Mouse (Mus musculus): ENCODE measurements around the gene Pdxdc1.
A peak's percentile ranks its signal among the peaks of the same experiment; 100 is the strongest.

- TF ChIP-seq CTCF (conservative IDR thresholded peaks at IDR 0.05; ENCODE audit: low read length), result peak; percentile 20
- TF ChIP-seq POU5F1 (IDR thresholded peaks at IDR 0.05; ENCODE audit: borderline replicate concordance, low read length), result no peak
- no peak for TF ChIP-seq NANOG (IDR thresholded peaks at IDR 0.05; ENCODE audit: borderline replicate concordance, low read length)
Observed at GRCm38 (mm10) chr16:13804666-13805065, 98.3 kb downstream of the Pdxdc1 start.

All from E14TG2a.4 (cell line).